Mouse (Mus musculus) lung, adult 2 months (tissue): ENCODE results near the gene Fbxw10.

Experiments used
- CTCF ChIP-seq: fragments of 200-500 bp; IDR thresholded peaks from 2 replicates; pipeline ENCODE4 v1.5.1; 2011; ENCODE audit warnings: mild to moderate bottlenecking, low read length, control low read depth; ENCODE audit not compliant: insufficient read depth
- POLR2A ChIP-seq: fragments of 200-500 bp; IDR thresholded peaks from 2 replicates; pipeline ENCODE4 v1.6.1; 2011; ENCODE audit warnings: low read depth, mild to moderate bottlenecking, control low read depth, low read length, borderline replicate concordance; ENCODE audit errors: extremely low read depth

DNA sequence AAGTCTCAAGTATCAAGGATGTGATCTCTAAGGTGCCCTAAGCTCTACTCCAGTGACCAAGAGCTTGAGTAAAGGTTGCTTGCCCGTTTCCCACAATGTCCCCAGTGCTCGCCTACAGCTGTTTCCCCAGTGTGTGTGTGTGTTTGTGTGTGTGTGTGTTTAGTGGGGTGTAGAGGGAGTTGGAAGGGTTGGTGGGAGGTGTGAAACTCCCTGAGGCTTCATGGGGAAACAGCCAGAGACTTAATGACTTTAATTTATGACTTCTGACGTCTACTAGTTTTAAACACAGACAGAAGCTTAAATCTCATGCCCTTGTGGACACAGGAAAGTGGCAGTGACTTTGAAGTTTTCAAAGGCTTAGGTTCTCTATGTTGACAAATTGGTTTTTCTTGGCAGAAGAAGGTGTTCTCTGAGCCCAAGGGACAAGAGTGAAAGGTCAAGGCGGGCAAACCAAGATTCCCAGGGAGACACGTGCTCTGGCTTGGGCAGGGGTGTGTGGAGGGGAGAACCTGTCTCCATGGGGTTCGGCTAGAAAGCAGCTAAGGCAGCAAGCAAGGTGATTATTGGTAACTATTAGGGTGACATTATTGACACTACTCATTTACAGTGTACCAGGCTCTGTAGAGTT is 20.6 kb upstream of the Fbxw10 start:
- no peak for TF ChIP-seq POLR2A
- TF ChIP-seq CTCF = no peak
